Mouse (Mus musculus): ENCODE data around the gene Hbq1a. TPM values are rescaled to one million over a fixed set of nuclear protein-coding genes. Genes with fewer than 3 reads are reported as not detected.
"Not testable (repeated sequence)": the region's sequence is repeated elsewhere in the genome, so short reads cannot be mapped to it uniquely, and the experiment has no call there.

Hbq1a gene
- polyA plus RNA-seq, 1 experiment from 2014 or later, result 1.9 TPM

DNA sequence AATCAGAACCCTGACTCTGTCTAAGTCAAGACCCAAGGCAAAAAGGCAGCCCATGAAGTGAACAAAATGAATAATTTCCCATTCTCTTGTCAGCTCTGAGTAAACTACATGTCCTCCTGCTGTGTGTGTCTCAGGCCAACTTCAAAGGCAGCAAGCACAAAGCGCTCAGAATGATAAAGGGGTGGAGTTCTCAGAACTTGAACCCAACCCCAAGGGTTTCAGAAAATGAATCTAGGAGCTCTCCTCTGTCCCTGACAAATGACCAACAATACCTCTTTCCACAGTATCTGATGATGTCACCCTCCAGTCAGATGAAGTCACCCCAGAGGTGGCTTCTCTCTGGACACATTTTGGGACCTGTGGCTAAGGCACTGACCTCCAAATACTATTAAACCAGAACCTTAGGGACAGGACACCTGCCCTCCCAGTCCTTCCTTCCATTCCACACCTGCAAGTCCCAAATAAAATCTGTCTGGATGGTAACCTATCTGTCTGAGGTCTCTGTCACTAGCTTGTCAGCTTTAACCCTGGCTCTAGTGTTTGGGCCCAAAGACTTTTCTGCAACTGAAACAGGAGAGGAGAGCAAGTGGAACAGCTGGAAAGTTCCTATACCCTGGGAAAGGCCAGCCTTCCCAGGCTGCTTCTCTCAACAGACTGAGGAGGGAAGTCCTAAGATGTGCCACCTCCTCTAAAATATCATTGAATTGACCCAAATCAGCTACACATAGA, 18.3 kb upstream of the Hbq1a start:
- ATAC-seq, result no peak
- H3K27ac ChIP-seq (ENCODE audit: low read length), result no peak overlapping the region
- 89% methylated on average over 1 of the region's 1 CpGs for WGBS

DNA sequence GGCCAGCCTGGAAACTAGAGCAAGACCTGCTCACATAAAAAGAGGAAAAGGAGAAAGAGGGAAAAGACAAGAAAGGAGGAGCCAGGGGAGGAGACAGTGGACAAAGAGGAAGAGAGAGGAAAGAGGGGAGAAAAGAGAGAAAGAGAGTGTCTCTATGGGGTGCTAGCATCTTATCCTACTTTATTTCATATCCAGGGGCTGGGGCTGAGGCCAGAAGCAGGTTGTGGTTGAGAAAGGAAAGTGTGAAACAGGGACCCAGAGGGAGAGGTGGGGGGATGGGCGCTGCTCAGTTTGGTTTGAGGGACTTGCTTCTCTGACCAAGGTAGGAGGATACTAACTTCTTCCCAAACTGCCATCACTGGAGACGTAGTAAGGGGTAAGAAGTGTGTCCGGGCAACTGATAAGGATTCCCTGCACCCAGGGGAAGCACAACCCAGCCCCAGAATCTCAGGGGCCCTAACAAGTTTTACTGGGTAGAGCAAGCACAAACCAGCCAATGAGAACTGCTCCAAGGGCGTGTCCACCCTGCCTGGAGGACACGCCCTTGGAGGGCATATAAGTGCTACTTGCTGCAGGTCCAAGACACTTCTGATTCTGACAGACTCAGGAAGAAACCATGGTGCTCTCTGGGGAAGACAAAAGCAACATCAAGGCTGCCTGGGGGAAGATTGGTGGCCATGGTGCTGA, 16.6 kb upstream of the Hbq1a start, which contains the start of gene Hba-a1:
Gene Hba-a1, plus strand, starts transcription at position 421 of the 687 bp plus-strand sequence.
- ATAC-seq, result not testable (repeated sequence)
- no CpG with 5 or more reads among the region's 5 CpGs for WGBS

More for the DNA sequence above, 18.3 kb upstream of the Hbq1a start:
- H3K4me1 ChIP-seq (replicated peaks; ENCODE audit: control insufficient read depth, insufficient read depth, low read length), result peaks cover 4% of the 10 kb centered on the region; the same call in 1 of the 2 replicates
- H3K9me3 ChIP-seq (ENCODE audit: control insufficient read depth, low read length), result no peaks in the 10 kb centered on the region
- no peaks in the 10 kb centered on the region for H3K27me3 ChIP-seq (replicated peaks; ENCODE audit: control insufficient read depth, insufficient read depth, low read length)
- no peaks in the 10 kb centered on the region for H3K36me3 ChIP-seq (ENCODE audit: control insufficient read depth, insufficient read depth)
- no peak overlapping the region for H3K4me2 ChIP-seq (ENCODE audit: low read length)
- H3K4me3 ChIP-seq (replicated peaks; ENCODE audit: low read length), result no peak overlapping the region
- H3K9ac ChIP-seq (replicated peaks; ENCODE audit: low read depth, low read length), result no peak overlapping the region

DNA sequence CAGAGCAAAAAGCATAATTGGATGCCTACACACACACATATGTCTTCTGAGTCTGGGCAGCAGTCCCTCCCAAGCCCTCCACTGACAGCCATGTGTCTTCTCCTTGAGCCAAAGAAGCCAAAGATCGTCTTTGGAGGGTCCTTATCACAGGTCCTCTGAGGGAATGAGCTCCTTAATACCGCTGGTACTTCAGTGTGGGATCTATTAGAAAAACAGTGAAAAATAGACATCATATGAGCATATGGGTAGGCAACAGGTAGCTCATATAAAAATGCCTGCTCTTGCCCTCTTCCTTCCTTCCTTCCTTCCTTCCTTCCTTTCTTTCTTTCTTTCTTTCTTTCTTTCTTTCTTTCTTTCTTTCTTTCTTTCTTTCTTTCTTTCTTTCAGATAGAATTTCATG, 15.3 kb upstream of the Hbq1a start:
- not testable (repeated sequence) for H3K4me3 ChIP-seq (replicated peaks; ENCODE audit: low read length); H3K27me3 ChIP-seq (replicated peaks; ENCODE audit: control insufficient read depth, insufficient read depth, low read length)

More for the DNA sequence above, 16.6 kb upstream of the Hbq1a start, which contains the start of gene Hba-a1:
- H3K36me3 ChIP-seq (ENCODE audit: control insufficient read depth, insufficient read depth); H3K4me3 ChIP-seq (replicated peaks; ENCODE audit: low read length); H3K27ac ChIP-seq (ENCODE audit: low read length); H3K27me3 ChIP-seq (replicated peaks; ENCODE audit: control insufficient read depth, insufficient read depth, low read length); H3K4me1 ChIP-seq (replicated peaks; ENCODE audit: control insufficient read depth, insufficient read depth, low read length); H3K4me2 ChIP-seq (ENCODE audit: low read length); H3K9ac ChIP-seq (replicated peaks; ENCODE audit: low read depth, low read length); H3K9me3 ChIP-seq (ENCODE audit: control insufficient read depth, low read length): not testable (repeated sequence)

DNA sequence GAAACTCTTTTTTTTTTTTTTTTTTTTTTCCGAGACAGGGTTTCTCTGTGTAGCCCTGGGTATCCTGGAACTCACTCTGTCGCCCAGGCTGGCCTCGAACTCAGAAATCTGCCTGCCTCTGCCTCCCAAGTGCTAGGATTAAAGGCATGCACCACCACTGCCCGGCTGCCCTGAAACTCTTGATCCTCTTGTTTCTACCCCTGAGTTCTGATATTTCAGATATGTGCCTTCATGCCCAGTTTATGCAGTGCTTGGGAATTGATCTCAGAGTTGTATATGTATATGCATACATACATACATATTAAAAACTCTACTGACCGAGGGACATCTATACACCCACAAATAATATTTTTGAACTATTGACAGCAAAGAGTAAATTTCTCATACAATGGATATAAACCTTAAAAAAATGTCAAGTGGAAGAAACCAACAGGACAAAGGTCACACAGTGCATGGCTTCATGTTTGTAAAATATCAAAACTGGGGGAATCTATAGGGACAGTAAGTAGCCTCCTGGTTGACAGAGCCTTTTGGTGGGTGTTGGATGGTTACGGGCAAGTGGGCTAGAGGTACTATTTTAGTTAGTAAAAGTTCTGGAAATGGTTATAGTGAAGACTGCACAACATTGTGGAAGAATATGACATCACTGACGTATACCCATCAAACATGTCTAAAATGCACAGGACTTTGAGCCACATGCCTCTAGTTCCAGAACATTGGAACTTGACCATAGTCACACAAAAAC, 14.7 kb upstream of the Hbq1a start:
- Histone ChIP-seq H3K27me3 (replicated peaks; ENCODE audit: control insufficient read depth, insufficient read depth, low read length) (0 out of 2 replicates have a peak, but pooled peaks cover 2% of the 10 kb centered on the region), H3K4me3 (replicated peaks; ENCODE audit: low read length) (no peak overlapping the region), H3K9me3 (ENCODE audit: control insufficient read depth, low read length) (no peaks in the 10 kb centered on the region), H3K36me3 (ENCODE audit: control insufficient read depth, insufficient read depth) (no peaks in the 10 kb centered on the region), H3K4me1 (replicated peaks; ENCODE audit: control insufficient read depth, insufficient read depth, low read length) (0 out of 2 replicates have a peak, but pooled peaks cover 2% of the 10 kb centered on the region), H3K4me2 (ENCODE audit: low read length) (no peak overlapping the region), H3K27ac (ENCODE audit: low read length) (no peak overlapping the region), H3K9ac (replicated peaks; ENCODE audit: low read depth, low read length) (no peak overlapping the region)
- no peak for ATAC-seq
- WGBS, result 82% methylated on average over 7 of the region's 7 CpGs

More for the DNA sequence above, 15.3 kb upstream of the Hbq1a start:
- H3K9me3 ChIP-seq (ENCODE audit: control insufficient read depth, low read length); ATAC-seq; H3K36me3 ChIP-seq (ENCODE audit: control insufficient read depth, insufficient read depth); H3K4me1 ChIP-seq (replicated peaks; ENCODE audit: control insufficient read depth, insufficient read depth, low read length); H3K27ac ChIP-seq (ENCODE audit: low read length); H3K9ac ChIP-seq (replicated peaks; ENCODE audit: low read depth, low read length); H3K4me2 ChIP-seq (ENCODE audit: low read length): not testable (repeated sequence)
- 56% methylated on average over 2 of the region's 2 CpGs for WGBS

DNA sequence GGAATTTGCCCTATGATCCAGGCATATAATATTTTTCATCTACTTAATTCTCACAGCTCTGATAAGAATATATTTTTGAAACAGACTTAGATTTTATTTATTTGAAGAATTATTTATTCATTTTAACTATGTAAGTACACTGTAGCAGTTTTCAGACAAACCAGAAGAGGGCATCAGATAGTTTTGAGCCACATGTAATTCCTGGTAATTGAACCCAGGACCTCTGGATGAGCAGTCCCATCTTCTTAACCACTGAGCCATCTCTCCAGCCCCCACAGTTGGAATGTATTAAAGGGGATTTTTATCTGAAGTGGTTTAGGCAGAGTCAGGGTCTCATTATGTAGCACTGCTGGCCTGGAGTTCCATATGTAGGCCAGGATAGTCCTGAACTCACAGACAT, 14.0 kb upstream of the Hbq1a start:
- not testable (repeated sequence) for H3K27me3 ChIP-seq (replicated peaks; ENCODE audit: control insufficient read depth, insufficient read depth, low read length); ATAC-seq; H3K4me1 ChIP-seq (replicated peaks; ENCODE audit: control insufficient read depth, insufficient read depth, low read length); H3K9ac ChIP-seq (replicated peaks; ENCODE audit: low read depth, low read length); H3K4me3 ChIP-seq (replicated peaks; ENCODE audit: low read length); H3K9me3 ChIP-seq (ENCODE audit: control insufficient read depth, low read length); H3K4me2 ChIP-seq (ENCODE audit: low read length); H3K36me3 ChIP-seq (ENCODE audit: control insufficient read depth, insufficient read depth); H3K27ac ChIP-seq (ENCODE audit: low read length)

DNA sequence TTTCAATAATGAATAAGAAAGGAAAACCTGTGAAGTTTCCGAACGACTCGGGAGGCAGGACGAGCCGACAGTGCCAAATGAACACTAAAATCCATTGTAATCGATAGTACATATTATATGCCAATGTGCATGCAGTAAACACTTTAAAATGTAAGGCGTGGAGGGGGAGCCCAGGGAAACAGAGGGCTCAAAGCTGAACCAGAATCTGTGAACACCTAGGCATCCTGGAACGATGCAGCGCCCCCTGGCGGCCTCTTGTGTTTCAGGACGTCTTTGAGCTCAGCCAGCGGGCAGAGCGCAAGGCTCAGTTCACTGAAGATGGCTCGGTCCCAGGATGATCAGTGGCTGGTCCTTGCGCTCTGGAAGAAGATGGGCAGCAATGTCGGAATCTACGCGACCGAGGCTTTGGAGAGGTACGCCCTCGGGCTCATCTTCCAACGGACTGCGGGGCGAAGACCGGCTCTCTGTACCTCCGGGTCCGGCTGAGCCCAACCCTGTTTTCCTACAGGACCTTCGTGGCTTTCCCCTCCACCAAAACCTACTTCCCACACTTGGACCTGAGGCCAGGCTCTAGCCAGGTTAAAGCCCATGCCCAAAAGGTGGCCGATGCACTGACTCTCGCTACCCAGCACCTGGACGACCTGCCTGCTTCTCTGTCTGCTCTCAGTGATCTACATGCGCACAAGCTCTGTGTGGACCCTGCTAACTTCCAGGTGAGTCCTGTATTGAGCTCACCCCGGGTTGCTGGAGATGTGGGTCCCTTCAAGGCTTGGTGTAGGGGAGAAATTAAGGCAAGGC, 13.0 kb upstream of the Hbq1a start, which contains the start of gene Hbq1b:
Gene Hbq1b, plus strand, starts transcription at position 271 of the 798 bp plus-strand sequence.
- H3K36me3 ChIP-seq (ENCODE audit: control insufficient read depth, insufficient read depth); H3K27ac ChIP-seq (ENCODE audit: low read length); H3K9me3 ChIP-seq (ENCODE audit: control insufficient read depth, low read length); H3K27me3 ChIP-seq (replicated peaks; ENCODE audit: control insufficient read depth, insufficient read depth, low read length); H3K4me1 ChIP-seq (replicated peaks; ENCODE audit: control insufficient read depth, insufficient read depth, low read length): not testable (repeated sequence)
- 20% methylated on average over 30 of the region's 33 CpGs for WGBS
- peak; percentile 86 for ATAC-seq
- Histone ChIP-seq H3K4me3 (replicated peaks; ENCODE audit: low read length) (peak within 1 kb of the TSS; percentile 32), H3K4me2 (ENCODE audit: low read length) (peak within 1 kb of the TSS; percentile 42), H3K9ac (replicated peaks; ENCODE audit: low read depth, low read length) (peak within 1 kb of the TSS; percentile 36; the same call in 1 of the 2 replicates)

DNA sequence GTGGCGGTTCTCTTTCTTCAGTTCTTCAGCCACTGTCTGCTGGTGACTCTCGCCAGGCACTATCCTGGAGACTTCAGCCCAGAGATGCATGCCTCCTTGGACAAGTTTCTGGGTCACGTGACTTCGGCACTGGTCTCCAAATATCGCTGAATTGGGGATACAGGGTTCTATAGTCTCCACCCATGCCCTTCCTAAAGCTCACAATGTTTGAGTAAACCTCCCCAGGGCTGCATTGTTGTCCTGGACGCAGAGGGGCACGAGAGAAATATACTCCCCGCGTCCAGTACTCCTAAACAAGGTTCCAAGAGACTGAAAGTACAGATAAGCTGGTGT, 12.4 kb upstream of the Hbq1a start:
- ATAC-seq, result no peak
- Histone ChIP-seq H3K4me3 (replicated peaks; ENCODE audit: low read length) (no peak overlapping the region; the same call in 1 of the 2 replicates), H3K27ac (ENCODE audit: low read length) (no peak overlapping the region)

DNA sequence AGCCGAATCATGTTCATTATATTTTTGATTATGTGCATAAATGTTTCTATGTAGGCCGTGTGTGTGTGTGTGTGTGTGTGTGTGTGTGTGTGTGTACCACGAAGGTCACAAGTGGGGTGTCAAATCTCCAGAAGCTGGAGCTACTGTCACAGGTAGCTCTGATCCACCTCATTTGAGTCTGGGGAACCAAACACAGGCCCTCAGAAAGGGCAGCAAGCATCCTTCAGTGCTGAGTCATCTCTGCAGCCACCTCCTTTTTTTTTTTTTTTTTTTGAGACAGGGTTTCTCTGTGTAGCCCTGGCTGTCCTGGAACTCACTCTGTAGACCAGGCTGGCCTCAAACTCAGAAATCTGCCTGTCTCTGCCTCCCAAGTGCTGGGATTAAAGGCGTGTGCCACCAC, 7.0 kb upstream of the Hbq1a start:
- not testable (repeated sequence) for H3K27me3 ChIP-seq (replicated peaks; ENCODE audit: control insufficient read depth, insufficient read depth, low read length); H3K4me3 ChIP-seq (replicated peaks; ENCODE audit: low read length); H3K9ac ChIP-seq (replicated peaks; ENCODE audit: low read depth, low read length); H3K27ac ChIP-seq (ENCODE audit: low read length); H3K9me3 ChIP-seq (ENCODE audit: control insufficient read depth, low read length); H3K36me3 ChIP-seq (ENCODE audit: control insufficient read depth, insufficient read depth); H3K4me2 ChIP-seq (ENCODE audit: low read length); ATAC-seq; H3K4me1 ChIP-seq (replicated peaks; ENCODE audit: control insufficient read depth, insufficient read depth, low read length)
- 85% methylated on average over 4 of the region's 4 CpGs for WGBS

More for the DNA sequence above, 12.4 kb upstream of the Hbq1a start:
- Histone ChIP-seq H3K9ac (replicated peaks; ENCODE audit: low read depth, low read length) (no peak overlapping the region), H3K27me3 (replicated peaks; ENCODE audit: control insufficient read depth, insufficient read depth, low read length) (0 out of 2 replicates have a peak, but pooled peaks cover 2% of the 10 kb centered on the region), H3K4me2 (ENCODE audit: low read length) (no peak overlapping the region), H3K36me3 (ENCODE audit: control insufficient read depth, insufficient read depth) (no peaks in the 10 kb centered on the region), H3K9me3 (ENCODE audit: control insufficient read depth, low read length) (no peaks in the 10 kb centered on the region), H3K4me1 (replicated peaks; ENCODE audit: control insufficient read depth, insufficient read depth, low read length) (0 out of 2 replicates have a peak, but pooled peaks cover 2% of the 10 kb centered on the region)
- 72% methylated on average over 9 of the region's 9 CpGs for WGBS
